Mouse (Mus musculus) layer of hippocampus, postnatal 36 days (tissue): Measurements from ENCODE around the gene Prkch. TPM values are rescaled to one million over a fixed set of nuclear protein-coding genes. Genes with fewer than 3 reads are reported as not detected.
A peak's percentile ranks its signal among the peaks of the same experiment; 100 is the strongest.
"Not testable (repeated sequence)": the region's sequence is repeated elsewhere in the genome, so short reads cannot be mapped to it uniquely, and the experiment has no call there.

ENCODE experiments used
- DNase-seq, 2 experiments: peaks; one replicate each; pipeline ENCODE4 v3.0.0; 2022
- total RNA-seq, 2 experiments: library from RNA; stranded (reverse); gene quantifications; 2 replicates each; pipeline ENCODE4 v1.2.3; 2021

Gene Prkch
- 1 to 10 TPM; 3.0 to 3.6 TPM for total RNA-seq

DNA sequence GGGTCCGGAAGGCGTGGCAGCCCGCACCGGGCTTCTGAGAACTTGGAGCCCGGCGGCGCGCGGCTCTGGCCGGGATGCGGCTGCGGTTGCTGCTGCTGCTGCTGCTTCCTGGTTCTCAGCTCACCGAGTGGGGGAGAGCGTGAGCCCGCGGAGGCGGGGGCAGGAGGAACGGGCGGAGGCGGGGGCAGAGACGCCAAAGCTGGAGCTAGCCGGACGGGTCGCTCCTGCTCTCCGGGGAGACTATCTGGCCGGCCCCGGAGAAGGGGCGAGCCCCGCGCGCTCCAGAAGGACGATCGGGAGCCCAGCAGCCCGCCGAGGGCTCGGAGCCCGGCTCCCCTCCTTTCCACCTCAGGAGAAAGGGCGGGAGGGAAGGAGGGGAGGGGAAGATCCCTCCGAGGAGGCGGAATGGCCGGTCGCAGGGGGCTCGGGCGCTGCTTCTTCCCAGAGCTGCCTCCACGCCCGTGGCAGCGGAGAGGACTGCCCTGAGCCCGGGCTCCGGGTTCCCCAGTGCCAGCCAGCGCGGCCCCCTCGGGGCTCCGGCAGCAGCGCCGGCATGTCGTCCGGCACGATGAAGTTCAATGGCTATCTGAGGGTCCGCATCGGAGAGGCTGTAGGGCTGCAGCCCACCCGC lies at the start of gene Prkch:
Prkch (plus strand) TSS at position 187 of the 631 bp plus-strand sequence.
- DNase-seq = peak; percentile 51 to 58

DNA sequence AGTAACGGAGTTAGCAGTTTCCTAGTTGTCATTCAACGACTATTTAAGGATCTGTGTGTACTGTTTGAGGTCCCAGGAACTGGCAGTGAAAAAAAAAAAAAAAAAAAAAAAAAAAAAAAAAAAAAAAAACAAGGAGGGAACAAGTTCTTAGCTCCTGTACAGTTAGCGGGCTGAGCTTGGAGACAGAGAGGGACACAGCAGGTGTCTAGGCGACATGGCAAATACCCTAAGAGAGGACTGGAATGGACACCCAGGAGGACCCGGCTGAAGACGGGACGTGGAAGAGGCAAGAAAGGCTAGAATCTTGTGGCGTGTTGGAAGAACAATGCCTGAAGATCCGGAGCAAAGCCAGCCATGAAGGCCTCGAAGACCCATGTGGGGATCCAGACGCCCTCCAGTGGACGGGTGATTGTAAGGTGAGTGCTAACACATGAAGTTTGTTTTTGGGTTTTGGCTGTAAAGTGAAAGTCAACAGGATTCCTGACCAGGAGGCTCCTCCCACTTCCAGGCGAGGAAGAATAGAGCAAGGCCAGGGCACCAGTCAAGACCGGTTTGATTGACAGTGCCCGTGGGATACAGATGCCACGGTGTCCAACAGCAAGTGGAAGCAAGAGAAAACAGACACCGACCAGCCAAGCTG lies 47.0 kb upstream of the Prkch start:
- DNase-seq = no peak

DNA sequence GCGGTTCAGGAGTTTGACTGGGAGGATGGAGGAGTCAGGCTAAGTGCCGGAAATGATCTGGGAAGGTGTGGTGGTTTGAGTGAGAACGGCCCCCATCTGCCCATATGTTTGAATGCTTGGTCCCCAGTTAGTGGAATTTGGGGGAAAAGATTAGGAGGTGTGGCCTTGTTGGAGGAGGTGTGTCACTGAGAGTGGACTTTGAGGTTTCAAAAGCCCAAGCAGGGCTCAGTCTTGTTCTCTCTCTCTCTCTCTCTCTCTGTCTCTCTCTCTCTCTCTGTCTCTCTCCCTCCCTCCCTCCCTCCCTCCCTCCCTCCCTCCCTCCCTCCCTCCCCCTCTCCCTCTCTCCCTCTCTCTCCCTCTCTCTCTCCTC lies 46.5 kb upstream of the Prkch start:
- not testable (repeated sequence) for DNase-seq

DNA sequence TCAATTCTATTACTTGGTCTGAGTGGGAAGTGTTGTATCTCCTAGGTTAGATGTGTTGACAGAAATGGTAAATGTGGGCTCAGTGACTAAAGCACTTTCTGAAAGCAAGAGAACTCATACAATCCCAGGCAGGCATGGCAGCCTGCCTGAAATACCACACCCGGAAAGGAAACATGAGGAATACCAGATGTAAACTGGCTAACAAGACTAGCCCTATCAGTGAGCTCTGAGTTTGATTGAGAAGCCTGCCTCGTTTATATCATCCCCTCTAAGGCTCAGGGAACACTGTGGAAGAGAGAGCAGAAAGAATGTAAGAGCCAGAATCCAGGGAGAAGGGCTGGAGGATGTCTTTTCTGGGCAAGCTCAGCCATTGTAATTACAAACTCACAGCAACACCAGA lies 45.4 kb upstream of the Prkch start:
- no peak for DNase-seq

DNA sequence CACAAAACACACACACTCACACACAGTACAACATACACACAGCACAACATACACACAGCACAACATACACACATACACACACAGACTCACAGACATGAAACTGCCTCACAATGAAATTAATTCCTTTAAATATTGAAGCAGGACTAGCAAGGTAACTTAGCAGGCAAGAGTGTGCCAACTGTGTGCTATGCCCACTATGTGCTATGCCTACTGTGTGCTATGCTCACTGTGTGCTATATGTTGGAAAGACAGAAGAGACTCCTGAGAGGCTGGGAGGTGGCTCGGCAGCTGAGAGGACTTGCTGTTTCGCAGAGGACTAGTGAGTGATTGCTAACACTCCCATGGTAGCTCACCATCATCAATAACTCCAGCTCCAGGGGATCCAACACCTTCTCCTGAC lies 44.2 kb upstream of the Prkch start:
- DNase-seq = no peak

DNA sequence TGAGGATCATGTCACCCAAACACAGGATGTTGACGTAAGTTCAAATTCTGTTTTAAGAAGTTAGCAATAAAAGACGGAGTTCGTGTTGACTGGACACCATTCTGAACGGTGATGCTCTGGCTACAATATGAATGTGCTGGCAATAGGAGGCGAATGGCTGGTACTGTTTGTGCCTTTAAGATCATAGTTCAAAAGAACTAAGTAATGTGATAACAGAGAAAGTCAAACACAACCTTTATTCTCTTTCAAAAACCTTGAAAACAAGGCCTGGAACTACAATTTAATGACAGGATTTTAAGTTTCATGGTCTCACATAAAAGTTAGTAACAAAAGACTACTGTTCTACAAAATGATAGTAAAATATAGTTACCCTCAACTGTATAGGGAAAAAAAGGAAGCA lies 41.4 kb upstream of the Prkch start:
- no peak for DNase-seq

DNA sequence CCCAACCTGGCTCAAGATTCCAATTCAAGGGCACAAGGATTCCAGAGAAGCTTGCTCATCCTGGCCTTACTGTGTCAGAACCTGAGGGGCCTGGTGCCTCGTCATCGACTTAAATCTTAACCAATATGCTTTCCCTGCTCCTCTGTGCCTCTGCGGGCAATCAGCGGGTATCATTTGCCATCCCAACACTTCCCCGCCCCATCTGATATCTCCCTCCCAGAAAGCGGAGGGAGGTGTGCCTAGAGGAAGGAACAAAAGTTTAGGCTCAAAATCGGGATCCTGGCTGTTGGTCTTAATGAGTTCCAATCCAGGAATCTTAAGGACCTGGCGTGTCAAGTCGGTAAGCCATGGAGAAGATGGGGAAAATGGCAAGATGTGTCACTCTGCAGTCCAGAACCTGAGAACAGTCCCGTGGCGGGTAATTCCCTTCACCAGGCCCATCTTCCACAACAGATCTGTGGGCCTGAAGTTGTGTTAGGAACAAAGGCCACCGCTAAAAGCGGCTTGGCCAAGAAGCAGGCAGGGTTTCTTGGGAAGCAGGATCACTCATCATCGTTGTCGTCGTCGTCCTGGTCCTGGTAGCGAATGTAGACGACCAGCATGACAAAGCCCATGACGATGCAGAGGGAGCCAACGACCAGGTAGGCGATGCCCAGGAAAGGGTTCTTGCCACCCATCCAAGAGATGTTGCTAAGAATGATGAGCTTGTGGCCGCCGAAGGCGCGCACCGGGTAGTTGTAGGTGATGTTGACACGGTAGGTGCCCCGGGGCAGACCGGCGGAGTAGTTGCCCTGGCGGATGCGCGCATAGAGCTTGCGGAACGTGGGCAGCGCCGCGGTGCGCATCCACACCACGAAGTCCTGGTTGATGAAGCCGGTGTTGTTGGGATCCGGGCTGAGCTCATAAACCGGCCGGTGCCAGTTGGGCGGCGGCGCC lies 39.6 kb upstream of the Prkch start:
- DNase-seq = no peak

DNA sequence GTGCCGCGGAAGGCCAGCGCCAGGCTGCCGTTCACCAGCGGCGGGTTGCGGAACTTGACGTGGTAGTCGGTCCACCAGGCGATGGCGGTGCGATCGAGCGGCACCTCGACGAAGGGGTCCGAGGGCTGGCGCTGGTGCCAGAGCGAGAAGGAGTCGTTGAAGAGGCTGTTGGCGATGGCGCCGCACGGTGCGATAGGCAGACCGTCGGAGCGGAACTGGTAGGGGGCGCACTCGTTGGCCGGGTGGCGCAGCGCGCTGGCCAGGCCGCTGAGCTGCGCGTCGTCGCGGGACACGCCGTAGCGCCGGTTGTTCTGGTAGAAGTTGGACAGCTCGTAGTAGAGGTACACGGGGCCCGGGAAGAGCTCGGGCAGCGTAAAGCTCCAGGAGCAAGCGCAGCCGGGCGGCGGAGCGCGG lies 38.9 kb upstream of the Prkch start:
- DNase-seq = no peak

DNA sequence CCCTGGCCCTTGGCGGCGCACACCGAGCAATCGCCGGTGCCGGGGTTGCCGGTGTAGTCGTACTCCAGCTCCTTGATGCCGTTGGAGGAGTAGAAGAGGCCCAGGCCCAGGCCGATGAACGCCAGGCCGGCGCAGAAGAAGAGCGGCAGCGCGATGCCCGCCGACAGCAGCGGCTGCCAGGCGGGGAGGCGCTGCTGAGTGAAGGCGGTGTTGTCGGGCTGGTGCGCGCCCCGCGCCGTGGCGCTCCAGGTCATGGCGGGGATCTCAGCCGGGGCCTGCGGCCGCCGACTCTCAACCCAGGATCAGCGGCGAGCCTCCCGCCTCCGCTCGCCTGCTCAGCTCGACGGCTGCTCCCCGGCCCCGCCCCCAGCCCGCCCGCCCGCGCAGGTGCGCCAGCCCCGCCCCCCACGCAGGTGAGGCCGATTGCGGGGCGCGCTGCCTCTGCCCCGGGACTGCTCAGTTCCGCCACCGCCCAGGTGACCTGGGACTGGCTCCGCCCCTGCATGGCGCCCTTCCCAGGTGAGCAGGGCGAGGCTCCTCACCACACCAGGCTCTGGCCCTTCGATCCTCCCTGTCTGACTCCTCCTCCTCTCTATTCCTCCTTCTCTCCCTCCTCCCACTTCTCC lies 38.4 kb upstream of the Prkch start, which contains the start of gene Tmem30b:
Tmem30b (minus strand) TSS at position 307 of the 626 bp plus-strand sequence.
- no peak for DNase-seq

DNA sequence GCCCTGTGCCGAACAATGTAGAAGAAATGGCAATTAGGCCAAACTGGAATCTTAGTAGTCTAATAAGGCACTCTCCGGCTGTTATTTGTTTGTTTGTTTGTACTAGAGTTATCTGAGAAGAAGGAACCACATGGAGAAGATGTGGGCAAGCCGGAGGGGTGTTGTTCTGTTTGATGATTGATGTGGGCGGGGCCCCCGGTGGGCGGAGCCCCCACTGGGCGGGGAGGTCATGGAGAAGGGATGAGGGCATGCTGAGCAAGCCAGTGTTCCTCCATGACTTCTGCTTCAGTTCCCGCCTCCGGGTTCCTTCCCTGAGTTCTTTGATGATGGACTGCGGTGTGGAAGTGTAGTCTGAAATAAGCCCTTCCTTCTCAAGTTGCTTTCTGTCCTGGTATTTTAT lies 37.0 kb upstream of the Prkch start:
- DNase-seq = no peak

DNA sequence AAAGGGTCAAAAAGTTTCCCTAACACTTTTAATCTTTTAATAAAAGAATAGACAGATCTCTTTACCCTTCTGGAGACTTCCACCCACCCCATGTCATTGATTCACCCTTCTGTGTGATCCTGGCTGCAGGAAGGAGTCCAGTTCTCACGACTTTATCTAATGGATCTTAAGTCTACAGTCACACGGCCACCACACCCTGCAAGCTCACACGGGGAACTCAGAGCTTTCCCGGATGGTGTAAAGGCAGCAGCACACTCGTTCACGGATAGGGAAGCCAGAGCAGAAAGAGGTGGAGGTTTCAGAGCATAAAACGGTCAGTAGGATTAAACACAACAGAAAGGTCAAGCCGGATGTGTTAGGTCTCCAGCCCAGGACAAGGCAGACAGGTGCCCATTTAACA lies 36.3 kb upstream of the Prkch start:
- DNase-seq = no peak

DNA sequence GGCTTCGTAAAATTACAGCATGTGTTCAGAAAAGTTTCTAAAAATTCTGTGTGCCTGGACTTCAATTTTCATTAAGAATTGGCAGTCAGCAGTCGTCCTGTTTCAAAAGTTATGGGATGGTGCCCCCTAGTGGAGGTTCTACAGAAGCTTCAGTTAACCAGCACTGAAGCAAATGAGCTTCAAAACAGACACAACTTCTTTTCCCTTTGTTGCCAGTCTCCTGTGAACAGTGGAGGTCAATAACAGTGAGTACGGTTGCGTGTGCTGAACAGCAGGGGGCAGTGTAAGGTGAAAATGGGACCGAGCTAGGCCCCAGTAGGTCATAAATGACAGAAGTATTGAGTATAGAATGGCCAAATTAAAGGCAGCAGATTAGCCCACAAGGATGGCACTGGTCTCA lies 30.4 kb upstream of the Prkch start:
- DNase-seq = peak; percentile 32 to 41

DNA sequence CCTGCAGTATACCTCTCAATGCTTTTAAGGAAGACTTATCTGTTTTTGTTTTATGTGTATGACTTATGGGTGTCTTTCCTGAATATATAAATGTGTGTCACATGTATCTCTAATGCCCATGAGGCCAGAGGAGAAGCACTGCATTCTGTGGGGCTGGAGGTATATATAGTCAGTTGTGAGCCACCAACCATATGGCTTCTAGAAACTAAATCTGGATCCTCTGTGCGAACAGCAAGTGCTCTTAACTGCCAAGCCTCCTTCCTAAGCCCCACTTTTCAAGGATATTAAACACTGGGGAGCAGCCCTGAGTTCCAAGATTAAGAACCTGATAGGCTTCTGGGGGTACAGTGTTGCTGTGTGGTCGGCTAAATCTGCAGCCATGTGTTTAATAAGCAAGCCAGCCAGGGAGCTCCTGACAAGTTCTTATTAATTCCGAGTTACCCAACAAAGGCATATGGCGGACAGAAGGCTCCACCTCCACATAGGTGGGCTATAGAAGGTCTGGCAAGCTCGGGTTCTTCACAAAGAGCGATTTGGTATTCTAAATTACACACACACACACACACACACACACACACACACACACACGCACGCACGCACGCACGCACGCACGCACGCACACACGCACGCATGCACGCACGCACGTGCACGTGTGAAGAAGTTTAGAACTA lies 25.9 kb upstream of the Prkch start:
- DNase-seq = no peak

DNA sequence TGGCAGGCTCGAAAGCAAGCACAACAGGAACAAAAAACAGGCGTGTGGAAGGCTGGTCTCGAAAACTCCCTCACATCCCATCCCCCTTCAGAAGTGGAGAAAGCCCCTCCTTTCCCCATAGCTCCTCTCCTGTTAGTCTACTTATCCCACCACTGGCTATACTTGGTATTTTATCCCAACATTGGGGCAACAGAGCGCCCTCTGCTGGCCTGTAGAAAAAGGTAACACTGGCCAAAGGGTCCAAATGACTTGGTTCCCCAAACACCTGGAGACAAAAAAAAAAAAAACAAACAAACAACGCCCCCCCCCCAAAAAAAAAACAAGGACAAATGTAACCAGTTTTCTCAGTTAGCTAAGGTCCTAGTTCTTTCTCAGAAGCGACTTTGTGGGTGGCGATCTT lies 24.5 kb upstream of the Prkch start:
- DNase-seq = no peak

DNA sequence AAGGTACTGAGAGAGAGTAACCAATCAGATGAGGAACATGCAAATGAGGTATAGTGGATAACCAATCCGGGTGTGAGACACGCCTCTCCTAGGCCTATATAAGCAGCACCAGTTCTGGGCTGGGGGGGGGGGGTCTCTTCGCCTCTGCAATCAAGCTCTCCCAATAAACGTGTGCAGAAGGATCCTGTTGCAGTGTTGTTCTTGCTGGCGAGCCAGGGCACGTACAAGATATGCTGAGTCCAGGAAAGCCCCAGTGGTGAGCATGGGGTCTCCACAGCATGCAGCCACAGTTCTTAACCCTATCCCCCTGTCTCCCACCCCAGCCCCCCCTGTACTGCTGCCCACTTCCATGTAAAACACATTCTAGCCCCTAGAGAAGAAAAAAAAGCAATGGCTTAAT lies 21.5 kb upstream of the Prkch start:
- not testable (repeated sequence) for DNase-seq

DNA sequence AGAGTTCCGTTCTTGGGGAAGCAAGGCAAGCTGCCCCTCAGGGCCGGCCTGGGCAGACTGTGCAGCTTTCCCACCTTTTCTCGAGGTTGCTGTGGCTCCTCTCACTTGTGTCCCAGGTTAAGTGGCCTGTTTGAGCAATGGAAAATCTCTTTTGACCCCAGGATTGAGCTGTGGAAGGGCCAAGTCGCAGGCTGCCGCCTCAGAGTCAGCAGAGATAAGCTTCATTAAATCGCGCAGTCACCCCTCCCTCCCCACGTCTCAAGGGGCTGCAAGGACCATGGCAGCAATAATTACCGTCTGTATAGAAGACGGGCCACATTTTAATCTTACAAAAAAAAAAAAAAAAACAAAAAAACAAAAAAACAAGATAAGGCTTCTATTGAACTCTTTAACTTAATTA lies 20.4 kb upstream of the Prkch start:
- no peak for DNase-seq

DNA sequence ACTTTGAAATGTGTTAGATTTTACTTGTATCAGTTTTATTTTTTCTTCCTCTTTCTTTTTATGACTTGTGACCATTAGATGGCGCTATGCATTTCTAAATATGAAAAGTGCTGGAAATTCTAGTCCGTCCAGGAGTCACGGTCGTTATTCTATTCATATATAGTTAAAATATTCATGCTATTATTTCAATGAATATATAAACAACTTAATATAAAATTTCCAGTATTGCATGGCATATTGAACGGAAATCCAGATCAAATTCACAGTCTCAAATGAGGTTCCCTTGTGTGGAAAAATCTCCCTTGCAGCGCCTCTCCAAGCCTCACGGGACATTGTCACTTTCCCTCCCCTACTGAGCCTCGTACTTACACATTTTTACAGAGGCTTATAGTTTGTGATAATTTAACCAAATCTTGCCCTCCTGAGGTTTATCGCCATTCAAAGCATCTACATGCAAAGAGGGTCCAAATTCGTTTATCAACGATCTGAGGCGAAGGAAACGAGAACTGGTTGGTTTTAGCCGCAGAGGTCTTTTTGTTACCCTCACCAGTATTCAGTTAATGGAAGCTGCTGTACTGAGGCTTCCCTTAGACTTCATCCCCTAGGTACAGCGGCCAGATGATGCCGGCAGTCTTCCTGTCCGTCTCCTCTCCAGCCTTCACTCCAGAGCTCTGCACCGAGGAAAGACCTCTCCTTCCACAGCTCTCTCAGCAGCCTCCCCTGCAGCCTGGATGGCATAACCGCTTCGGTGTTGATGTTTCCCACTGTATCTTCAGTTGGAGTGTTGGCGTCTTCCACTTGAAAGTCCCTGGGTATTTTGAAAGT lies 19.6 kb upstream of the Prkch start:
- no peak for DNase-seq

DNA sequence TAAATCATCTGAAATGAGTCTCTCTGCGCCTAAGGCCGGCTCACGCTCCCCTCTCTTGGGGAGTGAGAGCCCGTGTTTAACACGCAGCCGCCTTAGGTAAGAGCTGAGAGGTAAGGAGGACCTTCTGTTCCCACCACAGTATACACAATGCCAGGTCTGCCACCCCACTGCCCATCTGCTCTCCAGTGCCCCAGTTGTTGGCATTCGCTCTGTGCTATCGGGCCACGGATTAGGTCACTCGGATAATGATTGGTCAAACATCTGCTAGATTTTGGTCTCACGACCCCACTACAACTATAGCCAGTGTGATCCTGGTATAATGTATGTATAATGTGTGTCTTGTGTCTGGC lies 19.0 kb upstream of the Prkch start:
- no peak for DNase-seq

DNA sequence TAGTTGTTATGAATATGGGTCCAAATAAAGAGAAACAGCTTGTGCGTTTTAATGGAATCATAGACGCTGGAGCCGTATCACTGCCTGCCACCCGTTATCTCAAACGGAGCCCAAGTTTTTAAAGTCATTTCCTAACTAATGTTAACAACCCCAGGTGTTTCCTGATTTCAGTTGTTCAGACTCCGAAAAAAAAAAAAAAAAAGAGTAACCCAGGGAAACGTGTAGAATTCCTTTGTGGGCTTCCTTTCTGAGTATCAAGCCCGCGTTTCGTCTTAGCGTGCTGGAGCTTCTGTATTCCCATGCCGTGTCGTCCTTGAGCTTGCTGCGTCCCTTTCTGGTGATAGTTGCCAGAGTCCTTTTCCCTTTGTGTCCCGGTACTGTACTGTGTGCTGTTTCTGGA lies 10.0 kb upstream of the Prkch start:
- no peak for DNase-seq

DNA sequence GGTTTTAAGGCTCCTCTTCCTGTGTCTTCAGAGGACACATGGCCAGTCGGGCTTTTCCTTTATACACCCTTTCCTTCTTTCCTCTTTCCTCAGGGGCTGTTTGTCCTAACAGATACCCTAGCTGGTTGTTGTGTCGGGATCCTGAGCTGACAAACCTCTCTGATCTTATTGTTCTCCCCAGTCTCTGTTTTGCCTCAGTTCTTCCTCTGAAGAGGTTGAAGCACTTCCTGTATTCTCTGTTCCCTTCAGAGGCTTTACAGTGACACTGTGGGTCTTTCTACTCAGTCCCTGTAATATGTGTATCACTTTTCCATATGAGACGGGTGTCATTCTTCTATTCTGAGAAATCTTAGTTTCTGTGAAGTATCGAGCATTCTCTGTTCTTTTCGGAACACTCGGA lies 6.5 kb upstream of the Prkch start:
- no peak for DNase-seq

DNA sequence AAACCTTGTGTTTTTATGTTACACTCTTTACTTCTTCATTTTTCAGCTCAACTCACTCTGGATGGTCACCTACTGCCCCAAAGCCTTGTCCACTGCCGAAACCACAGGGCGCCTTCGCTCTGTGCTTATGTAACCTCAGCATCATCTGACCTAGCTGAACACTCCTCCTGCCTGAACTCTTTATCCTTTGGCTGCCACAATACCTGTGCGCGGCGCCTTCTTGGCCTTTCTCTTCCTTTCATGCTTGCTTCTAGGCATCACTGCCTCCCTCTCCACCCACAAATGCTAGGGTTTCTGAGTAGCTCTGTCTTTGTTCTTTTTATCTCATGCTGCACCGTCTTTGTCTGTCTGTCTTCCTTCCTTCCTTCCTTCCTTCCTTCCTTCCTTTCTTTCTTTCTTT lies 3.8 kb upstream of the Prkch start:
- no peak for DNase-seq

DNA sequence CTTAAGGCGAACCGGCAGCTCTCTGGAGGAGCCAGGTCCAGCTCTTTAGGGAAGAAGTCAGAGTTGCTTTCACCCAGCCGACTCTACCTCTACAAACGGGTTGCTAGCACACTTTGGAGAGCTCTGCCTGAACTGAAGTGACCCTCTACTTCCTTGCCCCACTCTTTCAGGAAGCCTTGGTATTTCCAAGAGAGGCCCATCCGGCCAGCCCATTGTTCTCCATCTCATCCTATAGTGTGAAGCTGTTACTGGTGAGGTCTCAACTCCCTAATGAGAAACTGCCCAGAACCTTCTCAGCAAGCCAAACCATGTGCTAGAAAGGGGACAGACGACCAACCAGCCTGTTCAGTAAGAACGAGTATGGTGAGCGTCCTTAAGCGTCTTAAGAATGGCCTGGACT lies 1.3 kb upstream of the Prkch start:
- DNase-seq = no peak
